In the genomic region with DNA sequence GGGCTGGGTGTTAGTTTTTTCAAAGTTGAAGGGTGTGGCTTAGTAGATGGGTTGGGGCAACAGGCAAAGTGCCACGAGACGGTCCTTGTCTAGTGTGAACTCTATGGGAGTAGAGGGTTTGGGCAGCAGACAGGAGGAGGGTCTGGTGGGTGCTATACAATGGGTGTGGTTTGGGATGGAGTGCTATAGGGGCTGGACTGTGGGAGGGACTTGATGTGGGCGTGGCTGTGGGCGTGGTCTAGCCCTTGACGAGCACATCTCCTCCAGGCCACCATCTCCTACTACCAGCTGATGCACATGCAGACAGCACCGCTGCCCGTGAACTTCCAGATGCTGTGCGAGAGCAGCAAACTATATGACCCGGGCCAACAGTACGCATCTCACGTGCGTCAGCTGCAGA, we compare ENCODE assay signal across 12 mouse cellular contexts. TPM values are rescaled to one million over a fixed set of nuclear protein-coding genes. Genes with fewer than 3 reads are reported as not detected.
DNase-seq lines count a peak whose midpoint lies in the region; ATAC-seq and TF ChIP-seq lines count a peak whose summit lies in the region.
"Had no signal": no experiment of that assay in that cellular context is flagged by ENCODE, and none has a peak within 500 bp of the region (broad histone marks: within the 10 kb centered on the region; RNA-seq: fewer than 3 reads in every experiment).

No protein-coding gene starts in this region.

- no peak for TF ChIP-seq CTCF in E14TG2a.4 (conservative IDR thresholded peaks at IDR 0.05; ENCODE audit: low read length)

- peak; percentile 20; the same call in 1 of the 2 replicates for ATAC-seq in kidney, embryonic 16.5 days (ENCODE audit: low FRiP score, low TSS enrichment)
- peak; percentile 36; the same call in 1 of the 2 replicates for ATAC-seq in erythroid progenitor cell, adult 5-6 weeks (replicated peaks; ENCODE audit: low FRiP score, poor library complexity, severe bottlenecking)
- ATAC-seq: forebrain, embryonic 16.5 days had no signal

- intact Hi-C loops in left cerebral cortex, postnatal 36 days (cut with DNase I) = no loop called here

- H3K9me3 ChIP-seq in kidney, embryonic 16.5 days (ENCODE audit: low read length) = no peaks in the 10 kb centered on the region
- no peaks in the 10 kb centered on the region for H3K9me3 ChIP-seq in E14TG2a.4 (ENCODE audit: low read length)
- H3K9me3 ChIP-seq: hindbrain, embryonic 13.5 days; midbrain, embryonic 12.5 days had no signal

- no peaks in the 10 kb centered on the region for H3K27me3 ChIP-seq in kidney, embryonic 16.5 days (ENCODE audit: insufficient read depth, low read length)
- no peaks in the 10 kb centered on the region for H3K27me3 ChIP-seq in E14TG2a.4 (ENCODE audit: insufficient read depth, low read length)

- no peak overlapping the region for H3K4me3 ChIP-seq in kidney, embryonic 16.5 days (ENCODE audit: low read length)
- peak overlapping the region; percentile 48 for H3K4me3 ChIP-seq in E14TG2a.4 (replicated peaks; ENCODE audit: low read length)
- H3K4me3 ChIP-seq: hindbrain, embryonic 13.5 days; midbrain, embryonic 12.5 days had no signal

- H3K36me3 ChIP-seq in kidney, embryonic 16.5 days (ENCODE audit: insufficient read depth, low read length) = no peaks in the 10 kb centered on the region
- H3K36me3 ChIP-seq in E14TG2a.4 (ENCODE audit: insufficient read depth, low read length) = peaks cover 41% of the 10 kb centered on the region
- H3K36me3 ChIP-seq: hindbrain, embryonic 13.5 days; midbrain, embryonic 12.5 days had no signal

- no peak overlapping the region for H3K4me2 ChIP-seq in kidney, embryonic 16.5 days (replicated peaks; ENCODE audit: low read depth, low read length)
- H3K4me2 ChIP-seq: hindbrain, embryonic 13.5 days; midbrain, embryonic 12.5 days had no signal

- no peak for DNase-seq in kidney, adult 11 months
- peak; percentile 53 to 57 for DNase-seq in natural killer cell, adult 2 months (ENCODE audit: low spot score in 2 of 2)
- DNase-seq in right cerebral cortex, postnatal 14 days = no peak
- DNase-seq in urinary bladder, postnatal 14 days (ENCODE audit: low spot score) = no peak
- DNase-seq in left cerebral cortex, postnatal 36 days (ENCODE audit: low spot score in 2 of 2) = no peak
- DNase-seq: cerebellum, adult 8-10 months had no signal

- H3K9ac ChIP-seq in kidney, embryonic 16.5 days (replicated peaks; ENCODE audit: low read length) = no peak overlapping the region
- H3K9ac ChIP-seq: hindbrain, embryonic 13.5 days; midbrain, embryonic 12.5 days had no signal

- H3K27ac ChIP-seq in kidney, embryonic 16.5 days (ENCODE audit: low read length) = no peak overlapping the region
- H3K27ac ChIP-seq: hindbrain, embryonic 13.5 days; midbrain, embryonic 12.5 days had no signal

- no peaks in the 10 kb centered on the region for H3K4me1 ChIP-seq in kidney, embryonic 16.5 days (ENCODE audit: insufficient read depth, low read length)
- H3K4me1 ChIP-seq in E14TG2a.4 (replicated peaks; ENCODE audit: low read depth, low read length) = peaks cover 94% of the 10 kb centered on the region
- H3K4me1 ChIP-seq: hindbrain, embryonic 13.5 days; midbrain, embryonic 12.5 days had no signal

- WGBS in kidney, embryonic 16.5 days = 59% methylated on average over 12 of the region's 12 CpGs

RNA-seq across cellular contexts. Expression of a gene that starts 9.4 kb away (rescaled TPM):
- polyA plus RNA-seq in kidney, embryonic 16.5 days (2015; fragmentation: Nextera tagmentation; extraction: Ambion mirVana) = 10.5 and 11.3 TPM in 2 replicates
- total RNA-seq in erythroid progenitor cell, adult 5-6 weeks (2015; ENCODE audit: low replicate concordance) = 23.4 and 23.9 TPM in 2 replicates
- total RNA-seq in erythroid progenitor cell, adult 5-6 weeks (2017; ENCODE audit: low replicate concordance) = 16.0 and 28.8 TPM in 2 replicates
- 1 to 10 TPM; 3.3 to 5.3 TPM for total RNA-seq in left cerebral cortex, postnatal 36 days (2021)

RNA-seq across cellular contexts. Expression of a gene that starts 13.7 kb away (rescaled TPM):
- 242 and 248 TPM in 2 replicates for polyA plus RNA-seq in kidney, embryonic 16.5 days (2015; fragmentation: Nextera tagmentation; extraction: Ambion mirVana)
- total RNA-seq in erythroid progenitor cell, adult 5-6 weeks (2015; ENCODE audit: low replicate concordance) = 18.4 and 20.5 TPM in 2 replicates
- 14.6 and 28.4 TPM in 2 replicates for total RNA-seq in erythroid progenitor cell, adult 5-6 weeks (2017; ENCODE audit: low replicate concordance)
- 10 to 100 TPM; 69.2 to 83.6 TPM for total RNA-seq in left cerebral cortex, postnatal 36 days (2021)

RNA-seq across cellular contexts. Expression of a gene that starts 21.1 kb away (rescaled TPM):
- polyA plus RNA-seq in kidney, embryonic 16.5 days (2015; fragmentation: Nextera tagmentation; extraction: Ambion mirVana) = 617 and 706 TPM in 2 replicates
- 371 and 490 TPM in 2 replicates for total RNA-seq in erythroid progenitor cell, adult 5-6 weeks (2015; ENCODE audit: low replicate concordance)
- total RNA-seq in erythroid progenitor cell, adult 5-6 weeks (2017; ENCODE audit: low replicate concordance) = 239 and 372 TPM in 2 replicates
- total RNA-seq in left cerebral cortex, postnatal 36 days (2021) = 100 to 1,000 TPM; 468 to 559 TPM

RNA-seq across cellular contexts. Expression of a gene that starts 29.6 kb away (rescaled TPM):
- polyA plus RNA-seq in kidney, embryonic 16.5 days (2015; fragmentation: Nextera tagmentation; extraction: Ambion mirVana) = 4.2 and 4.4 TPM in 2 replicates
- total RNA-seq in erythroid progenitor cell, adult 5-6 weeks (2015; ENCODE audit: low replicate concordance) = 44.0 and 58.4 TPM in 2 replicates
- total RNA-seq in erythroid progenitor cell, adult 5-6 weeks (2017; ENCODE audit: low replicate concordance) = 58.6 and 71.8 TPM in 2 replicates
- total RNA-seq in left cerebral cortex, postnatal 36 days (2021) = 10 to 100 TPM; 10.3 to 13.0 TPM

RNA-seq across cellular contexts. Expression of a gene that starts 37.5 kb away (rescaled TPM):
- polyA plus RNA-seq in kidney, embryonic 16.5 days (2015; fragmentation: Nextera tagmentation; extraction: Ambion mirVana) = 309 and 332 TPM in 2 replicates
- total RNA-seq in erythroid progenitor cell, adult 5-6 weeks (2015; ENCODE audit: low replicate concordance) = 20.1 and 39.6 TPM in 2 replicates
- total RNA-seq in erythroid progenitor cell, adult 5-6 weeks (2017; ENCODE audit: low replicate concordance) = 18.2 and 26.3 TPM in 2 replicates
- 1 to 10 TPM; 4.7 to 7.6 TPM for total RNA-seq in left cerebral cortex, postnatal 36 days (2021)

Comparison
In these comparisons a context has a peak if more than half of its experiments do, and no peak if none do; other contexts are left out.
1. DNase-seq: peak in natural killer cell, adult 2 months (2 of 2); none in kidney, adult 11 months (single experiment), right cerebral cortex, postnatal 14 days (single experiment), urinary bladder, postnatal 14 days (single experiment) and left cerebral cortex, postnatal 36 days (0 of 2).